Mouse (Mus musculus) embryo, embryonic 9.5 days (tissue): ENCODE data around the gene Pan2.
A peak's percentile ranks its signal among the peaks of the same experiment; 100 is the strongest.
"Not testable (repeated sequence)": the region's sequence is repeated elsewhere in the genome, so short reads cannot be mapped to it uniquely, and the experiment has no call there.

ENCODE experiments used
- DNase-seq: peaks from one replicate; pipeline ENCODE4 v3.0.0-alpha.2; 2017; ENCODE audit errors: extremely low spot score

Pan2 gene

DNA sequence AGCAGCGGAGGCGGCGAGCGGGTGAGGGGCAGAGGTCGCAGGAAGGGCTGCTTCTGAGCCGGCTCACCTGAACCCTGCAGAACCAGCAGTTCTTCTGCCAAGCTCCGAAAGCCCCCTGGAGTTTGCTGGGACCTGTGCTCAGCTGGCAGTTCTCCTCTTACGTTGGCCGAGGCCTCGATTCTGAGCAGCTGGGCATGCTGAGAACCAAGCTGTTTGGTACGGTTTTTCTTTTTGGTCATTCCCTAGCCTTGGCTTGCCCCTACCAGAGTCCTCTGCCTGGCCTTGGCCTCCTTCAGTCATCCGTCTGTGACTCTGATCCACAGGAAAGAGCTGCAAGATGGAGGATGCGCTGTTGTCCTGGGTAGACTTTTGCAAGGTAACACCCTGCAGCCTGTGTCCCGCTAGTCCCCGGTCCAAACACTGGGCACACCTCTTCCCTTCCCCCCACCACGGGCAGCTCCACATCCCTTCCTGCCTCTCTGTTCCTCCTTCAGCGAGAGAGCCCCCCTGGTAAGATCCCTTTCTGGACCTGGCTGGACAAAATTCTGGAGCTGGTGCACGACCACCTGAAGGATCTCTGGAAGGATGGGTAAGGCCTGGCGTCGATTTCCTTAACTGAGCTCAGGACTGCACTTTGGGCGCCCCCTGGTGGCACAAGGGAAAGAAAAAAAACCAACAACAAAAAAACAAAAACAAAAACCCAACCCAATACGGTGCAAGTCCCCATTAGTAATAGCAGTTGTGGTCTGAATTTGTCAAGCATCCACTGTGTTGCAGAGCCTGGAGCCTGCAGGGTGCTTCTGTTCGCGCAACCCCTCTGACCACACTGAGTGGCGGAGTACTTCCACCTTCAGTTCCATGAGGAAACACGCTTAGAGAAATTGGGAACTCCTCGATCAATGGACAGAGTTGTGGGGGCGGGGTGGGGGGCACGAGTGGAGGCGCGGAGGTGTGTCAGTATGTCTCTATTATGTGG, 19.2 kb upstream of the Pan2 start:
- DNase-seq = peak; percentile 73

DNA sequence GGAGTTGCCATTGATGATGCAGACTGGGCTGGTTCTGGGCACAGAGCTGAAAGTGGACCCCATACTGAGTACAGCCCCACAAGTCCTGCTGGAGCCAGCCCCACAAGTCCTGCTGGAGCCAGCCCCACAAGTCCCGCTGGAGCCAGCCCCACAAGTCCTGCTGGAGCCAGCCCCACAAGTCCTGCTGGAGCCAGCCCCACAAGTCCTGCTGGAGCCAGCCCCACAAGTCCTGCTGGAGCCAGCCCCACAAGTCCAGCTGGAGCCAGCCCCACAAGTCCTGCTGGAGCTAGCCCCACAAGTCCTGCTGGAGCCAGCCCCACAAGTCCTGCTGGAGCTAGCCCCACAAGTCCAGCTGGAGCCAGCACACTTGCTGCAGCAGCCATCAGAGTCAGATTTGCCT, 12.5 kb upstream of the Pan2 start:
- not testable (repeated sequence) for DNase-seq

GRCm38 (mm10) chr10:128296370-128297090, 6.6 kb upstream of the Pan2 start:
- no peak for DNase-seq

GRCm38 (mm10) chr10:128297221-128297620, 5.9 kb upstream of the Pan2 start:
- DNase-seq = no peak

- no peak for DNase-seq
Measured at GRCm38 (mm10) chr10:128297622-128298021, 5.5 kb upstream of the Pan2 start.

DNA sequence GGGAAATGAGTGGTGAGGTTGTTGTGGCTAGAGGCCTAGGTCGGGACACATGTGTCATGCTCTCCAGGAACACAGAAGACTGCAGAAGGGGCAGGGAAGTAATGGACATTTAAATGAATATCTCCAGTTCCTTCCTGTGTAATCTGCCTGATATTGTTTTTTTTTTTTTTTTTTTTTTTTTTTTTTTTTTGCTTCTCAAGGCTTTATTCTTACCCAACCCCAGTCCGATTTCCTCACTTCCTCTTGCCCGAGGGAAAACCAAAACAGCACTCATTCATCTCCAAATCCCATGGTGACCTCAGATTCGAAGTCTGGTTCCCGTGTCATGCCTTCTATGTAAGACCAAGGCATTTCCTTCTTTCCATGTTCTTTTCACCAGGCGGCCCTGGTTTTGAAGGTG, 4.9 kb upstream of the Pan2 start:
- DNase-seq = no peak

GRCm38 (mm10) chr10:128298702-128299171, 4.4 kb upstream of the Pan2 start, which contains the start of gene Il23a:
TSS of gene Il23a (minus strand) at chr10:128298752.
- no peak for DNase-seq

GRCm38 (mm10) chr10:128302357-128302756, 778 bp upstream of the Pan2 start:
- no peak for DNase-seq

- DNase-seq = no peak
Measured at GRCm38 (mm10) chr10:128302785-128303125, 380 bp upstream of the Pan2 start.

DNA sequence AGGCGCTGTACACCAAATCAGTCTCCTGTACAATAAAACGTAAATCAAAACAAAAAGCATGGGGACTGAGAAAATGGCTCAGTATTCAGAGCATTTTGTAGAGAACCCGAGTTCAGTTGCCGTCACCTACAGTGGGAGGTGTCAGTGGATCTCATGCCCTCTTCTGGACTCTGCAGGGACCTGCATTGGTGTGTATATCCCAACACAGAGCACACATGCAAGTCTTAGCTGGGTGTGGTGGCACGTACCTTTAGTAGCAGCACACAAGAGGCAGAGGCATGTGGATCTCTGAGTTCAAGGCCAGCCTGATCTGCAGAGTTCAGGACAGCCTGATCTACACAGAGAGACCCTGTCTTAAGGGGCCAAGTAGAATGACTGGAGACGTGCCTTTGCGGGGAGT, 6.5 kb downstream of the Pan2 start:
- no peak for DNase-seq

DNA sequence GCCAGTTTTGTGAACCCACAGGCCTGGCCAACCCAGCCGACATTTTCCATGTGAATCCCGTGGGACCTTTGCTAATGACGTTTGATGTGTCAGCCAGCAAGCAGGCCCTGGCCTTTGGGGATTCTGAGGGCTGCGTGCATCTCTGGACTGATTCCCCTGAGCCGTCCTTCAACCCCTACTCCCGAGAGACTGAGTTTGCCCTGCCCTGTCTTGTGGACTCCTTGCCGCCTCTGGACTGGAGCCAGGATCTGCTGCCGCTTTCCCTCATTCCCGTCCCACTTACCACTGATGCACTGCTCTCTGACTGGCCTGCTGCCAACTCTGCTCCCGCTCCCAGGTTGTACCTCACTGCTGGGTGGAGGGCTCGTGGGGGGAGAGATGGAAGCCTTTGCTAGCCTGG, 7.0 kb downstream of the Pan2 start:
- no peak for DNase-seq

DNA sequence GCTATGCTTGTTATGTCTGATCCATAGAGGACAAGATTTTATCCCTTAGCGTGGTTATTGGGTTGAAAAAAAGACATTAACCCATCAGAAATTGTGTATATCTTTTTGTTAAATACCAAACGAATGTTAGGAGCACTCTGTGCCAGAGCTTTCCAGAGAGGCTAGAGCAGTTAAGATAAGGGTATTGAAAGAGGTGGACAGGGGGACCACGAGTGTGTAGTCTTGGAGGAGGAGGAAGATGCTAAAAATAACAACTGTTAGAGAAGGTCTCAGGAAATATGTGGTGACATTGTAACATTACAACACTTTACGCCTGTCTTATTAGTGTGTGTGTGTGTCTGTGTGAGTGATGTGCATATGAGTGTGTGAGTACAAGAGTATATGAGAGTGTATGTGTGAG, 7.8 kb downstream of the Pan2 start:
- no peak for DNase-seq

DNA sequence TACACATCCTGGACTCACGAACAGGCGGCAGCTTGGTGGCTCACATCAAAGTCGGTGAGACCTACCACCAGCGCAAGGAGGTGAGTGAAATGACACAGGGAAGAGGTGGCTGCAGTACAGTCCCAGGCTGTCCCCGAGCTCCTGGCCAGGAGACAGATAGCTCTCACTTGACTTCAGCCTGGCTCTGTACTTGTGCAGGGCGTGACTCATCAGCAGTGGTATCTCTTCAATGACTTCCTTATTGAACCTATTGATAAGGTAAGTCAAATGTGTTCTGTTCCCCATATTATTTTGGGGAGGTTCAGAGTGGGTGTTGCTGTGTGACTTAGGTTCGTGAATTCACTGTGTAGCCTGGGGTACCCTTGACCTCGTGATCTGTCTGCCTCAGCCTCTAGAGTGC, 12.4 kb downstream of the Pan2 start:
- no peak for DNase-seq

- peak; percentile 26 for DNase-seq
Measured at GRCm38 (mm10) chr10:128321641-128322040, 18.5 kb downstream of the Pan2 start.

DNA sequence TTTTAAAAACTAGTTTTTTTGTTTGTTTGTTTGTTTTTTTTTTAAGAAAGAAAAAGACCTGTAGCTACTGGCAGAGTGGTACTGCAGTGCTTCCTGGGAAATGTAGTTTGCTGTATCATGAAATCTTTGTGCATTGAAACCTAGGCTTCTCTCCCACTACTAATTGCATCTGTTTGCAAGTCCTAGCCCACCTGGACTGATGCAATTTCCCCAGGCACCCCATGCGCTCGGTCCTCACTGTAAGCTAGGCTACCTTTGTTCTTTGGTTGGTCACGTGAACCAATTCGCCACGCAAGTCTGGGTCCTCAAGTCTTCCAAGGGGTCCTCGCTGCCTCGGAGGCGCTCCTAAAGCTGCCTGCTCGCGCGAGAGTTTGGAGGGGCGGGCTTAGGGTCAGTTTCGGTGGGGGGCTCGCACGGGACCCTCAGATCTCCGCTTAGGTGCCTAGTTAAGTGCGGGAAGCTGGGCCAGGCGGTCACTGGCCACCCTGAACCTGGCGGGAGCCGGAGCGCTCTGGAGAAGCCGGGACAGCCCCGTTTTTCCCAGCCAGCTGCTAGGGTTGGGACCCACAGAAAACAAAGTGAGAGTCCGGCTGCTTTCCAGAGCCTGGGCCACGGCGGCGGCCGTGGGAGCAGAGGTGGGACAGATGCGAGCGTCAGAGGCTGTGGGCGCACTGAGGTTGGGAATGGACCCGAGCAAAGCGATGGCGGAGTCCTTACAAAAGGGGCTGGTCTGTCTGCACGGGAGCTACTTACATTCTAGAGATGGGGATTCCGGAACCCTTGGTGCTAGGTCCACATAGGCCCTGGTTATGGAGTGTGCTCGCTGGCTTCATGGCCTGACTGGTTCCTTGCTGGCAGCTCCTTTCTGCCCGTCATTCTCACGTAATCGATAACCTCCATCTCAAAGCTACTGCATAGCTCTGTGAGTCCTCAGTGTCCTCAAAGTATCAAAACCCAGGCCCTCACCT, 19.3 kb downstream of the Pan2 start, which contains the start of gene Cnpy2:
Cnpy2 (plus strand) TSS at position 319 of the 968 bp plus-strand sequence.
- DNase-seq = peak; percentile 97

- DNase-seq = no peak
Measured at GRCm38 (mm10) chr10:128323516-128323915, 20.4 kb downstream of the Pan2 start.

- no peak for DNase-seq
Measured at GRCm38 (mm10) chr10:128326825-128327224, 23.7 kb downstream of the Pan2 start.

GRCm38 (mm10) chr10:128327610-128328009, 24.5 kb downstream of the Pan2 start:
- DNase-seq = no peak

GRCm38 (mm10) chr10:128332358-128333249, 29.5 kb downstream of the Pan2 start:
- not testable (repeated sequence) for DNase-seq

DNA sequence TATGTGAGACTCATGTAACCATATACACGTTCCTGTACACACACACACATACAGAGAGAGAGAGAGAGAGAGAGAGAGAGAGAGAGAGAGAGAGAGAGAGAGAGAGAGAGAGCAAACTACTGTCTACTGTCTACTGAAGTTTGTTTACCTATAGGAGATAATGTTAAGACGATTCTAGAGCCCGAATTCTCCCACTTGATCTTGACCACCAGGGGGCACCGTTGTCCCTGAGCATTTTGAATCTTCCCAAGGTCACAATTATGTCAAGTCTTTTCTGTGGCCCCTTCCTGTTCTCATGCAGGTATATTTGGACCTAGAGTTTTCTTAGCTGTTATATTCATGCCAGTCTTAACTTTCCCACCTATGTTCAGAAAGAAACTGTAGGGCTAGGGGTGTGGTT, 32.4 kb downstream of the Pan2 start:
- peak; percentile 66 for DNase-seq
